Mouse (Mus musculus) embryonic facial prominence, embryonic 14.5 days (tissue): ENCODE measurements around the gene Olfr1087. TPM values are rescaled to one million over a fixed set of nuclear protein-coding genes. Genes with fewer than 3 reads are reported as not detected.
"Not testable (repeated sequence)": the region's sequence is repeated elsewhere in the genome, so short reads cannot be mapped to it uniquely, and the experiment has no call there.

Experiments used
- ATAC-seq: fragments of 200-750 bp; cut with Nextera tagmentation; 2 replicates; pipeline ENCODE4 v1.8.0; 2017; ENCODE audit warnings: low read depth, moderate number of reproducible peaks, moderate TSS enrichment
- DNase-seq: peaks from one replicate; pipeline ENCODE4 v3.0.0-alpha.2; 2015; ENCODE audit warnings: low spot score
- H3K27ac ChIP-seq: fragments of 300-500 bp; sonication (generic); replicated peaks from 2 replicates; pipeline ENCODE4 v1.5.1; 2014; ENCODE audit warnings: low read depth, mild to moderate bottlenecking, low read length, moderate library complexity
- H3K27me3 ChIP-seq: fragments of 300-500 bp; sonication (generic); replicated peaks from 2 replicates; pipeline ENCODE4 v1.6.1; 2014; ENCODE audit warnings: low read length; ENCODE audit not compliant: control insufficient read depth, insufficient read depth
- H3K36me3 ChIP-seq: fragments of 300-500 bp; sonication (generic); 2 replicates; pipeline ENCODE4 v1.6.1; 2014; ENCODE audit warnings: low read length, mixed read lengths; ENCODE audit not compliant: control insufficient read depth, insufficient read depth
- H3K4me1 ChIP-seq: fragments of 300-500 bp; sonication (generic); 2 replicates; pipeline ENCODE4 v1.6.1; 2014; ENCODE audit warnings: antibody characterized with exemption, low read length; ENCODE audit not compliant: control insufficient read depth, insufficient read depth
- H3K4me2 ChIP-seq: fragments of 300-500 bp; sonication (generic); 2 replicates; pipeline ENCODE4 v1.6.1; 2014; ENCODE audit warnings: low read depth, mild to moderate bottlenecking, low read length, moderate library complexity, mixed read lengths
- H3K4me3 ChIP-seq: fragments of 300-500 bp; sonication (generic); 2 replicates; pipeline ENCODE4 v1.5.1; 2014; ENCODE audit warnings: low read depth, mild to moderate bottlenecking, low read length
- H3K9ac ChIP-seq: fragments of 300-500 bp; sonication (generic); 2 replicates; pipeline ENCODE4 v1.6.1; 2014; ENCODE audit warnings: low read depth, mild to moderate bottlenecking, low read length, moderate library complexity, mixed read lengths
- H3K9me3 ChIP-seq: fragments of 300-500 bp; sonication (generic); 2 replicates; pipeline ENCODE4 v1.6.1; 2016; ENCODE audit warnings: low read length; ENCODE audit not compliant: control insufficient read depth
- WGBS: fragments of 180-500 bp; shearing (Covaris S2); extraction: QIAGEN DNeasy Blood & Tissue Kit; methylation state at CpG from one replicate; pipeline ENCODE4 v1.1.7; 2014; 5-methylcytosine and 5-hydroxymethylcytosine counted together
- polyA plus RNA-seq: library from polyadenylated mRNA; unstranded; fragments of >200 nt; fragmentation: Nextera tagmentation; extraction: Ambion mirVana; gene quantifications from 2 replicates; pipeline ENCODE4 v1.2.1, GENCODE M21; 2014

Olfr1087 gene
- polyA plus RNA-seq, result not detected in 2 replicates

DNA sequence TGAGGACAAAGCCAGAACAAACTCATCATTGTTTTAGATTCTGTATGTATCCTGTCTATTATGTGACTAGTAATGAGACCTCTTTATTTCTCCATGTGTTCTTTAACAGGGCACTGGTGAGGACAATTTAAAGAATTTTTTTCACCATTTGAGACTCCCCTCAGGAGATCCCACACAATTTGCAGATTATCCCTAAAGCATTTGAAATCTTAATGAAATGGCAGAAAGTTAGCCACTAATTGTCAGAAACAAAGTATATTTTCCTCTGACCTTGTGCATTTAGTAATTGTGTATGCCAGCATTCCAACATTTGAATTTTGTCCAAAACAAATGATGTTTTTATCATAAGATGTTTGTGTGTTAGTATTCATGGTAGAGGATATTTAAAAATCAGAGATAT is at the start of gene Olfr1087:
TSS of gene Olfr1087 (minus strand) at position 101 of the 400 bp plus-strand sequence.
- no peaks in the 10 kb centered on the region for H3K9me3 ChIP-seq
- H3K4me3 ChIP-seq, result no peak within 1 kb of the TSS
- ATAC-seq (no peak), DNase-seq (no peak)
- no peaks in the 10 kb centered on the region for H3K27me3 ChIP-seq
- H3K4me1 ChIP-seq, result no peaks in the 10 kb centered on the region
- no peaks in the 10 kb centered on the region for H3K36me3 ChIP-seq
- H3K27ac ChIP-seq, result no peak within 1 kb of the TSS
- no peak within 1 kb of the TSS for H3K4me2 ChIP-seq
- H3K9ac ChIP-seq, result no peak within 1 kb of the TSS

DNA sequence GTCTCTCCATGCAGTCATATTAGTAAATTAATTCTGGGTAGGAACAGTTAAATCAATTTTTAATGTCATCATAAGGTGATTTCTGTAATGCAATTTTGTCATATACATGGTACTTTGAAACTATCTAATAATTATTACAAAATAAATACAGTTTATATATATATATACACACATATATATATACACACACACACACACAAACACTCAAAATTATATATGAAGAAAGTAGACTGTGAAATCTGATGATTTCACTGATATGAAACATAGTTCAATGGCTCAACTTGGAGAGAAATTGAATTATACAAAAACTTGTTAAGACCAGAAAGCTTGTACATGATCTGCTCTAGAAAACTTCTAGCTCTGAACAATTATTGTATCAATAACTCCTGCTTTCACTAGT is 35.4 kb upstream of the Olfr1087 start, which contains the start of gene Olfr1089:
TSS of gene Olfr1089 (minus strand) at position 101 of the 400 bp plus-strand sequence.
- no peaks in the 10 kb centered on the region for H3K4me1 ChIP-seq
- DNase-seq, result no peak
- H3K9me3 ChIP-seq, result no peaks in the 10 kb centered on the region
- H3K4me2 ChIP-seq, result no peak within 1 kb of the TSS
- H3K9ac ChIP-seq, result no peak within 1 kb of the TSS
- H3K27ac ChIP-seq, result no peak within 1 kb of the TSS
- H3K27me3 ChIP-seq, result no peaks in the 10 kb centered on the region
- H3K36me3 ChIP-seq, result no peaks in the 10 kb centered on the region
- no peak for ATAC-seq
- H3K4me3 ChIP-seq, result no peak within 1 kb of the TSS

DNA sequence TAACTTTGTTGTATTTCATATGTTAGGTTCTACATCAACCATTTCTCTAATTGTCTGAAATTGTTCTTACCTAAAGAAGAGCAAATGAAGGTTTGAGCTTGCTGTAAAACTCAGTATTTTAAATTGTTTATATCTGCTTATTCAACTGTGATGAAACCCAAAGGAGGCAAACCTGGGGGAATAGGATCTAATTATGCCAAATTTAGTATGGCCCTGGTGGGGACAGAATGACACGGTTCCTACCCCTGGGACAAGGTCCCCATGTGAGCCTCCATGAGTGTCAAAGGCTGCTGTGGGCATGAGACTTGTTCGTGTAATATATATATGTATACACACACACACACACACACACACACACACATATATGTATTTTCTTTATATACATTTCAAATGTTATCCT is 18.2 kb downstream of the Olfr1087 start, which contains the start of gene Olfr1086:
TSS of gene Olfr1086 (minus strand) at position 101 of the 400 bp plus-strand sequence.
- Histone ChIP-seq H3K4me2 (no peak within 1 kb of the TSS), H3K4me1 (no peaks in the 10 kb centered on the region), H3K36me3 (no peaks in the 10 kb centered on the region), H3K27me3 (no peaks in the 10 kb centered on the region), H3K4me3 (no peak within 1 kb of the TSS), H3K9me3 (no peaks in the 10 kb centered on the region), H3K27ac (no peak within 1 kb of the TSS), H3K9ac (no peak within 1 kb of the TSS)
- 76% methylated on average over 2 of the region's 2 CpGs for WGBS
- no peak for DNase-seq
- ATAC-seq, result no peak

DNA sequence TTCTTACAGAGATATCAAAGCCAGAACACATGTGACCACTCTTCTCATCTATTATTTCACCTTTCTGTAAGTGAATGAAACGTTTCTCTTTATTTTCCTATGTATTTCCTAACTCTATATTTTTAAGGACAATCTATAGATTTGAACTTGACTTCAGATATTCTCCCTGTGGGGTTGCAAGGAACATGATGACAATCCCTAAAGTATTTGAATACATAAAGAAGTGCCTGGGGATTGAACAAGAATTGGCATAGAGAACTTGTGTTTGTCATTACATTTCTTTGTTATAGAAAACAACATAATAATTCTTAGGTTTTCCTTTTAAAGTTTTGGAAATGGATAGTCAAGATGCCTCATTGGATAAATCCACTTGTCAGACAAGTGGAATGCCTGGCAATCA is 36.3 kb downstream of the Olfr1087 start, which contains the start of gene Olfr1085:
TSS of gene Olfr1085 (minus strand) at position 101 of the 400 bp plus-strand sequence.
- Histone ChIP-seq H3K27ac (no peak within 1 kb of the TSS), H3K9me3 (no peaks in the 10 kb centered on the region), H3K9ac (no peak within 1 kb of the TSS), H3K4me2 (no peak within 1 kb of the TSS), H3K4me1 (no peaks in the 10 kb centered on the region), H3K4me3 (no peak within 1 kb of the TSS), H3K27me3 (no peaks in the 10 kb centered on the region), H3K36me3 (no peaks in the 10 kb centered on the region)
- ATAC-seq (no peak), DNase-seq (no peak)
- 22% methylated on average over 1 of the region's 1 CpGs for WGBS

DNA sequence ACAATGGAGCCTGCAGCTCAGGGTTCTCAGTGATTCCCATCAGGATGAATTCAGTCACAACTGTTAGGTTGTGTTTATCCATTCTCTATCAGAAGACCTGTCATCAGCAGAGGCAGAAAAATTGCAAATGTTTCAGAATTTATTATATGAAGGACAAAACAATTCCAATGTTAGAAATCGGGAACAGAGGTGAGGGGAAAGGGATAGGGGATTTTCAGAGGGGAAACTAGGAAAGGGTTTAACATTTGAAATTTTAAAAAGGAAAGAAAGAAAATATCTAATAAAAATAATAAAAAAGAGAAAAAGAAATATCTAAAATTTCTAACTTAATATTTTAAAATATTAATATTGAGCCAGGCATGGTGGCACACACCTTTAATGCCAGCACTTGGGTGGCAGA is 58.6 kb downstream of the Olfr1087 start, which contains the start of gene Olfr1084:
TSS of gene Olfr1084 (minus strand) at position 101 of the 400 bp plus-strand sequence.
- not testable (repeated sequence) for H3K27me3 ChIP-seq, H3K9me3 ChIP-seq, H3K4me3 ChIP-seq, H3K4me1 ChIP-seq, H3K36me3 ChIP-seq, ATAC-seq, DNase-seq, H3K27ac ChIP-seq, H3K4me2 ChIP-seq, H3K9ac ChIP-seq
- 70% methylated on average over 1 of the region's 1 CpGs for WGBS

Other genes with a start within 250 kb of the Olfr1087 start
- gene Olfr1065, start 247.8 kb downstream of the Olfr1087 start, polyA plus RNA-seq, result 0.15 and 0.25 TPM in 2 replicates
- gene Olfr1066, start 242.1 kb downstream of the Olfr1087 start, polyA plus RNA-seq, result not detected in 2 replicates
- gene Olfr228, start 211.0 kb downstream of the Olfr1087 start, polyA plus RNA-seq, result 0.13 TPM in 1 of 2 replicates, not detected in the other
- gene Olfr1076, start 189.9 kb downstream of the Olfr1087 start, polyA plus RNA-seq, result not detected in 2 replicates
- gene Olfr1079, start 155.9 kb downstream of the Olfr1087 start, polyA plus RNA-seq, result not detected in 2 replicates
- not detected in 2 replicates for gene Olfr1080, start 140.2 kb downstream of the Olfr1087 start, polyA plus RNA-seq
- not detected in 2 replicates for gene Olfr1082, start 99.4 kb downstream of the Olfr1087 start, polyA plus RNA-seq
- not detected in 2 replicates for gene Olfr1084, start 58.7 kb downstream of the Olfr1087 start, polyA plus RNA-seq
- gene Olfr1085, start 36.4 kb downstream of the Olfr1087 start, polyA plus RNA-seq, result not detected in 2 replicates
- gene Olfr1086, start 18.3 kb downstream of the Olfr1087 start, polyA plus RNA-seq, result not detected in 2 replicates
- gene Olfr1089, start 35.3 kb upstream of the Olfr1087 start, polyA plus RNA-seq, result not detected in 2 replicates
- gene Olfr1090, start 60.6 kb upstream of the Olfr1087 start, polyA plus RNA-seq, result not detected in 2 replicates
- not detected in 2 replicates for gene Olfr1093, start 84.1 kb upstream of the Olfr1087 start, polyA plus RNA-seq
- gene Olfr141, start 111.6 kb upstream of the Olfr1087 start, polyA plus RNA-seq, result not detected in 2 replicates
- gene Olfr1094, start 126.3 kb upstream of the Olfr1087 start, polyA plus RNA-seq, result not detected in 2 replicates
- not detected in 2 replicates for gene Olfr1095, start 153.3 kb upstream of the Olfr1087 start, polyA plus RNA-seq
- not detected in 2 replicates for gene Gm13723, start 176.4 kb upstream of the Olfr1087 start, polyA plus RNA-seq
- 0.05 TPM in 1 of 2 replicates, not detected in the other for gene Olfr1097, start 193.8 kb upstream of the Olfr1087 start, polyA plus RNA-seq
- gene Olfr1098, start 226.2 kb upstream of the Olfr1087 start, polyA plus RNA-seq, result 0.06 TPM in 1 of 2 replicates, not detected in the other